Mouse (Mus musculus): ENCODE measurements at regions not wholly inside any gene's neighbourhood (a gene's known extent, or its start where the extent isn't known, plus 50 kb on each side); places are given as distances from the start of the nearest gene placed in this dataset.

- DNase-seq: no peak
Observed at GRCm38 (mm10) chr5:15773839-15774238, 59.8 kb upstream of the Speer4c start.

- no peak for DNase-seq
Observed at GRCm38 (mm10) chr5:15774567-15774966, 60.5 kb upstream of the Speer4c start.

GRCm38 (mm10) chr5:15776106-15776505 is 62.0 kb upstream of the Speer4c start:
- DNase-seq: no peak

DNA sequence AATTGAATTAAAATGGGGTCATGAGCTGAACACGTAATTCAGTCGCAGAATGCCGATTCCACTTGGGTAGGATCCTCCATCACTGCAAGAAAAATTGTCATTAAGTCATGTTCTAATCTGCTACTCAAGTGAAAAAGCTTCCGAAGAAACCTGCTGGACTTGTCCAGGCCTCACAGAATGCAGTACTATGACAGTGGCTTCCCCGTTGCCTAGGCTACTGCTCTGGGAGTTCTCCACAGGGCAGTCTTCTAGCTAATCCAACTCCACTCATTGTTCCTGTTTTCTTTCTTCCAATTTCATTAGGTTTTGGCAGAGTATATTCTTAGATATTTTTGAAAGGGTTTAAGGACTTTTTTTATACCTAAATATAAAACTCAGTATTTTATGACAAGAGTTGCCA is 89.5 kb upstream of the Speer4c start:
- DNase-seq: no peak

DNA sequence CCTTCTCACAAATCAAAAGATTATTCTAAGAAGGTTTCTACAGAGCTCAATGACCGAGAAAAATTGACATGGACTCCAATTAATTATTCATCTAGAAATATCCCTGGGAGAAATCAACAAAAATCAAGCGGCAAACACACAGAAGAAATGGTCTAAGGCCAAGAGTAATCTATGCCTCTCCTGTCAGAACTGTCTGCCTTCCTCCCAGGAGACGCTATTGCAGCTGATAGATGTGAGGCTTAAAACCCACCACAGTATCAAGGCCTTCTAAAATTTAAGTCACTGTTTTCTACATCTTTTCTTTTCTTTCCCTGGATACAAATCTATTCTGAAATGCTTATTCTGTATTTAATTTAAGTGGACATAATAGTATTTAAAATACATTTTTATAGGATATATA is 102.8 kb upstream of the Speer4c start:
- DNase-seq: no peak

DNA sequence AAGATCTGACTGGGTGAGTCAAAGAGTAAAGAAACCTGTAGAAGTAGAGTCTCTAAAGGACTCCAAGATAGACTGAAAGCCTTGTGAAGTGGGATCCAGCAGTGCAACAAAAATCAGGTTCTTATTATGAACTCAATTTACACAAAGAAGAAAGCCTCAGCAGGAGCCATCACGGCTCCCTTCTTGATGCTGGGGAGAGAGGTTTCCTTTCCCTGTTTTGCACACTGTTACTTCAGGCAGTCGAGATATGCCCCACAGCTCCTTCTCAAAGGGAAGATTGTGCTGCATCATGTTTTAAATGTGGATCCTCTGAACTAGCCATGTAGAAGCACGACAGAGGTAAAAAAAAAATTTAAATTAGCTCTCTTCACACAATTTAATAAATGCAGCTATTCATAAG is 103.3 kb upstream of the Speer4c start:
- DNase-seq: no peak

GRCm38 (mm10) chr5:15822989-15823388 is 108.9 kb upstream of the Speer4c start:
- DNase-seq: no peak

GRCm38 (mm10) chr5:15831527-15831926 is 103.0 kb upstream of the Cacna2d1 start:
- DNase-seq: no peak

GRCm38 (mm10) chr5:15832338-15832737 is 102.2 kb upstream of the Cacna2d1 start:
- no peak for DNase-seq

- DNase-seq: peak; percentile 50 to 71
Observed at GRCm38 (mm10) chr5:15838108-15838972, 96.2 kb upstream of the Cacna2d1 start.

DNA sequence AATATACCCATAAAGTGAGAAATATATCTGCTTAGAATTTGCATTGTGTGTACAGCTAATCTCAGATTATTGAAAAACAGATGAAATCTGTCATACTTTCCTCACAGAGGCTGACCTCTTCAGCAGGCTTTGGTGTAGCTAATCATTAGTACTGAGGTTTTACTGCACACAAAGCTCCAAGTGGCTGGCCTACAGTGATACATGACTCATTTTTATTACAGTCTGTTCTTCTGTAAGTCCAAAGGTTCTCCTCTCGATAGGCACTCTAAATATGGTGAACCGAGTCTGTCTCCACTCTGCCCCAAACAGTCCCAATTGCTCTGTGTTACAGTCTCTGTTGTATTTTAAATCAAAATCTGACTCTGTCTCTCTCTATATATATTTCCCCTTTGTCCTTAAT is 87.7 kb upstream of the Cacna2d1 start:
- no peak for DNase-seq

DNA sequence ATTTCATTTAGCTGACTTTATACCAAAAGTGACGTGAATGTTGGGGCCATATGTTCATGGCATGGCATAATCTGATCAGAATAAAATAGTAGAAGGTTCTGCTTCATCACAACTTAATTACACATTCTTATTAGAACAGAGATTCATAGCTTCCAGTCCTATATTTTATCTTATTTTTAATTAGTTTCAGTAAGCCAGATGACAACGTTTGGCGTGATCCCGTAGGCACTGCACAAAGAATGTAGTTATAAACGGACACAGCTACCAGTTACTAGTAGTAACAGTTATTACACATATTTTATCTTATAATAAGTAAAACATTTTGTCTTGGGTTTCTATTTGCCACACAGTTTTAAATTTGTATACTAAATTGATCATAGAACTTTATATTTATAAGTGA is 85.0 kb upstream of the Cacna2d1 start:
- DNase-seq: no peak

DNA sequence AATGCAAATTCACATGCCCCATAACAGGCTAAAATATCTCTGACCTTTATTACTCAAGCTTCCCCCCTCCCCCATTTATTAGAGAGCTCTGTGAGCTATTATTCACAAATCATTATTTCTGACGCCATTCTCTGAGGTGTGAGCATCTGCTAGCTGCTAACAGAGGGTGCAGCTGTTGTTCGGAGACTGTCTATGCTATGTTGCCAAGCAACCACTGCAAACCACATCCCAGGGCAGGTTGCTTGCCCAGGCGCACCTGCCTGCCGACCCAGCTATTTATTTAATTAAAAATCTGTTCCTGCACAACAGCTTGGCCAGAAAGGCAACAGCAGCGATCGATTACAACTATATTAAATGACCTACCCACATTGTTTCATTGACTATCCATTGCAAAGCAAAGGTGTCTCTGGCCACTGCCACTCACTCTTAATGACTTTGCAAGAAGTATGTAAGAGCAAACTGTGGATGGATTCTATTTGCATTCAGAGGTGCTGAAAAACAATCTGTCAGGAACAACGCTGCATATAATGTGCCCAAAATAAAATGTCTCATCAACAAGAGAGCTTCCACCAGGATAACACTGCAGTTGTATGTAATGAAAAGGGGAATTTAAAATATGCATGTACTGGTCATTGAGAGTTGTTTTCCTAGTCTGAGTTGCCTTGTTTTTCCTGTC is 84.2 kb upstream of the Cacna2d1 start:
- no peak for DNase-seq

DNA sequence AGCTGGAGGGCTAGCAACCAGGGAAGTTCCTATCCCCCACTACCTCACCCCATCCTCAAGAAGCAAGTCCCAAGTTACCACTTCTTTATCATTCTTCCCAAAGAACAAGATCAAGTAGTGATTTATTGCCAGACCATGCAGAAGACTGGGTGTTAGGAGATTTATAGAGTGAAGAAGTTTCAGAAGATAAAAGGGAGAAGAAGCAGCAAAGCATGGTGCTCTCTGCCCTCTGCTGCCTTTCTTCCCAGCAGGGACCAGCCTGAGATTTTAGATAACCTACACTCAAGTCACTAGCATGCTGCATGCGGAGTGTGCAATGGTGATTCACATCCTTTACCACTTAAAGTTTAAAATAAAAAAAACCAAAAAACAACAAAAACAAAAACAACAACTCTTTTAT is 79.7 kb upstream of the Cacna2d1 start:
- no peak for DNase-seq

DNA sequence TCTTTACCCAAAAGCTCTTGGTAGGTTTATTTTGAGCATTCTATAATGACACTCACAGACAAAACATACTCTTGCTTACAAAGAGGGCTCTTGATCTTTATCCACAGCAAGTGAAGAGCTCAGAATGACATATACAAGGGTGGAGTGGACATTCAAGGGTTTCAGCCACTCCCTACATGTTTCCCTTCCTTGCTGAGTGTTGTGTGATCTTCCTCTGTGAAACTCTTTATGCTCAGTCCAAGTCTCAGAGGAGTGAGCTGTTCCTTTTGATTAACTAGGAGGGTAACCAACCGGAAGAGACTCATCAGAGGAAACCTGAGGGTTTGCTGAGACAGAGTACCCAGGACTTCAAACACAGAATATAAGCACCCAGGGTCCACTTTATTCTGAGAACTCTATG is 77.5 kb upstream of the Cacna2d1 start:
- no peak for DNase-seq

DNA sequence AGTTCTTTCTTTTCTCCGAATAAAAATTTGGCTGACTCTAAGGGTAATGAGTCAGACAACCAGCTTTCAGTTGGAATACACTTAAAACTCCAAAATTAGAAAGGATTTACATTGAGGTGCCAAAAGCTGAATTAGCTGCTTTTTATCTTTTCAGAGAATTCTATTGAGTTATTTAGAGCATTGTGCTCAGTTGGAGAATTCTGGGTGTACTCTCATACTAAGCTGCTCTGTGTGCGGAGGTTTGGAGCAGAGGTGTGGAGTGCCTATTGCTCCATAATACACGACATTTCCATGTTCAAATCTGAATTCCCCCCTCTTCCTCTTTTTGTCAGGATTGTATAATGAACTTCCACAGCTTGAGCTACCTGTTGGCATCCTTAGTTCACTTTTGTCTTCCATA is 60.4 kb upstream of the Cacna2d1 start:
- no peak for DNase-seq

GRCm38 (mm10) chr5:15883004-15883403 is 51.5 kb upstream of the Cacna2d1 start:
- no peak for DNase-seq
